ENCODE assay signal across 9 mouse cellular contexts in the genomic region with DNA sequence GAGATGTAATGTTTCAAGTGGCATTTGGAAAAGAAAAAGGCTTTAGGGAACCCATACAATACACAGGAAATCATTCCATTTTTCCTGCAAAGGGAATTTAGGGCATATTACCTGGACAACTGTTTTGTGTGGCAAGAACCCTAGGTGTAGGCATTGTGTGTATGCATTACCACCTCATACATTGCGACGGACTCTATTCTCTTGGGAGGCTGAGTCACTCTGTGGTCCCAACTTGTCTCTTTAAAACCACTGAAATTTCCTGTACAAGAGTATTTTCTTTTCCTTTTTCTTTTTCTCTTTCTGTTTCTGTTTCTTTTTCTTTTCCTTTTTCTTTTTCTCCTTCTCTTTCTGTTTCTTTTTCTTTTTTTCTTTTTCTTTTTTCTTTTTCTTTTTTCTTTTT.
"Had no signal": no experiment of that assay in that cellular context is flagged by ENCODE, and none has a peak within 500 bp of the region (broad histone marks: within the 10 kb centered on the region; RNA-seq: fewer than 3 reads in every experiment).

No protein-coding gene starts in this region.

- ATAC-seq: lung, postnatal 0 days had no signal

- H3K36me3 ChIP-seq: limb, embryonic 10.5 days; liver, embryonic 15.5 days had no signal

- DNase-seq: kidney, adult 8-10 months; lung, adult 2 months; lung, postnatal 36 days; thymus, postnatal 36 days had no signal

- H3K9me3 ChIP-seq: limb, embryonic 10.5 days; liver, embryonic 15.5 days had no signal

- H3K9ac ChIP-seq: liver, embryonic 15.5 days had no signal

- H3K4me1 ChIP-seq: liver, embryonic 15.5 days had no signal

- H3K4me2 ChIP-seq: liver, embryonic 11.5 days; liver, embryonic 15.5 days had no signal

- H3K4me3 ChIP-seq: left cerebral cortex, adult 2 months; limb, embryonic 10.5 days; liver, embryonic 15.5 days had no signal

- H3K27me3 ChIP-seq: liver, embryonic 15.5 days had no signal

- H3K27ac ChIP-seq: left cerebral cortex, adult 2 months; limb, embryonic 10.5 days; liver, embryonic 15.5 days had no signal
